Mouse (Mus musculus) v-Abl transformed pro-B cells (cell line): Measurements from ENCODE around the gene Ciao1.

Experiments used
- in situ Hi-C, 2 experiments: fragments of 400-800 bp; cut with MboI; formaldehyde crosslinking; loops; one replicate each; pipeline ENCODE4 v1.15.1; 2025; ENCODE audit not compliant: unreplicated experiment in 2 of 2

Ciao1 gene

GRCm38 (mm10) chr2:127251457-127251856 lies 3.8 kb upstream of the Ciao1 start:
- in situ Hi-C loops: loop anchor here (5.0 kb wide), 2 partner anchors 91 to 96 kb away; no protein-coding TSS in a partner anchor

GRCm38 (mm10) chr2:127250291-127251008 lies 2.8 kb upstream of the Ciao1 start:
- in situ Hi-C loops: loop anchor here (5.0 kb wide), 2 partner anchors 92 to 97 kb away; no protein-coding TSS in a partner anchor

- in situ Hi-C loops: loop anchor here in 1 of 2 experiments (25.0 kb wide), 1 partner anchor 511 kb away; no protein-coding TSS in a partner anchor
These were observed 853 bp upstream of the Ciao1 start for GRCm38 (mm10) chr2:127248334-127249004.

GRCm38 (mm10) chr2:127240065-127240464 lies 7.6 kb downstream of the Ciao1 start:
- in situ Hi-C loops: loop anchor here in 1 of 2 experiments (25.0 kb wide), 1 partner anchor 503 kb away; no protein-coding TSS in a partner anchor

- in situ Hi-C loops: loop anchor here in 1 of 2 experiments (25.0 kb wide), 1 partner anchor 501 kb away; no protein-coding TSS in a partner anchor
These were observed 9.6 kb downstream of the Ciao1 start for GRCm38 (mm10) chr2:127237897-127238610.

- in situ Hi-C loops: loop anchor here (5.0 to 25.0 kb wide), 2 partner anchors 483 to 488 kb away; no protein-coding TSS in a partner anchor
These were observed 22.4 kb downstream of the Ciao1 start for GRCm38 (mm10) chr2:127225261-127225660.

- in situ Hi-C loops: loop anchor here (25.0 kb wide), 2 partner anchors 405 to 1445 kb away; no protein-coding TSS in a partner anchor
These were observed 29.9 kb downstream of the Ciao1 start for GRCm38 (mm10) chr2:127217746-127218145.

- in situ Hi-C loops: loop anchor here (25.0 kb wide), 2 partner anchors 398 to 1452 kb away; no protein-coding TSS in a partner anchor
These were observed 36.9 kb downstream of the Ciao1 start for GRCm38 (mm10) chr2:127210701-127211100.

- in situ Hi-C loops: loop anchor here (25.0 kb wide), 2 partner anchors 396 to 1454 kb away; no protein-coding TSS in a partner anchor
These were observed 39.2 kb downstream of the Ciao1 start for GRCm38 (mm10) chr2:127208452-127208769.

- in situ Hi-C loops: loop anchor here (25.0 kb wide), 2 partner anchors 395 to 1455 kb away; no protein-coding TSS in a partner anchor
These were observed 39.8 kb downstream of the Ciao1 start, which contains the start of the genes 1810024B03Rik and Snrnp200 for GRCm38 (mm10) chr2:127207547-127208451. TSS of gene 1810024B03Rik (minus strand) at chr2:127208280. TSS of gene Snrnp200 (plus strand) at chr2:127208386.

GRCm38 (mm10) chr2:127206916-127207315 lies 40.7 kb downstream of the Ciao1 start:
- in situ Hi-C loops: loop anchor here (25.0 kb wide), 2 partner anchors 395 to 1455 kb away; no protein-coding TSS in a partner anchor

- in situ Hi-C loops: loop anchor here (25.0 kb wide), 2 partner anchors 394 to 1456 kb away; no protein-coding TSS in a partner anchor
These were observed 41.7 kb downstream of the Ciao1 start for GRCm38 (mm10) chr2:127205936-127206335.

GRCm38 (mm10) chr2:127204932-127205331 lies 42.7 kb downstream of the Ciao1 start:
- in situ Hi-C loops: loop anchor here (5.0 to 25.0 kb wide), 5 partner anchors 38 to 1457 kb away; no protein-coding TSS in a partner anchor
